Comparison of ENCODE assay signal across 10 mouse cellular contexts in the genomic region with DNA sequence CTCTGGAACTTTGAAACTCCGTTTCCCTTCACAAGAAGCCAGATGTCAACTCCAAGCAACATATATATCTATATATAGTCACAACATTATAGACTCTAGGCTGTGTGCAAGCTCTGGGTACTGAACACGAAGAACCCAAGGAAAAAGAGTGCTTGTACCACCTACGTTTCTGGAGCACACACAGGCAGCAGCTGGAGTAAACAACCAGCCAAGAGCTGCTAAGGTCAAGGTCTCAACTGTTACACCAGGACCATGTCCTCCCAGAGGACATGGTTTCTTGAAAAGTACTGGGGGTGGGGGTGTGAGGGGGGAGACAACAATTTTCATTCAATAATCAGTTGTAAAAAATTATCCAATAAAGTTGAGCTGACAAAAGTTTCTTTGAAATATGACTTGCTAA. TPM values are rescaled to one million over a fixed set of nuclear protein-coding genes. Genes with fewer than 3 reads are reported as not detected.
DNase-seq lines count a peak whose midpoint lies in the region; ATAC-seq and TF ChIP-seq lines count a peak whose summit lies in the region.
"Had no signal": no experiment of that assay in that cellular context is flagged by ENCODE, and none has a peak within 500 bp of the region (broad histone marks: within the 10 kb centered on the region; RNA-seq: fewer than 3 reads in every experiment).

No protein-coding gene starts in this region.

- intact Hi-C loops in heart, postnatal 36 days (cut with DNase I): loop anchor here (1.0 to 5.0 kb wide), 2 partner anchors 21 to 104 kb away; no protein-coding TSS in a partner anchor

- no peak for TF ChIP-seq POLR2A in kidney, adult 2 months (IDR thresholded peaks at IDR 0.05; ENCODE audit: low read depth, low read length)

- DNase-seq in kidney, adult 2 months: peak; percentile 52
- no peak for DNase-seq in embryonic facial prominence, embryonic 14.5 days (ENCODE audit: low spot score)
- no peak for DNase-seq in hindbrain, postnatal 0 days (ENCODE audit: low spot score)
- no peak for DNase-seq in heart, postnatal 36 days
- no peak for DNase-seq in right cerebral cortex, postnatal 14 days
- DNase-seq: gastrocnemius, postnatal 36 days; left cerebral cortex, postnatal 4 days had no signal

- H3K36me3 ChIP-seq in kidney, adult 2 months (ENCODE audit: control insufficient read depth, insufficient read depth, low read length): no peaks in the 10 kb centered on the region
- no peaks in the 10 kb centered on the region for H3K36me3 ChIP-seq in kidney, embryonic 15.5 days
- H3K36me3 ChIP-seq in embryonic facial prominence, embryonic 14.5 days (ENCODE audit: control insufficient read depth, insufficient read depth, low read length): 0 out of 2 replicates have a peak, but pooled peaks cover 4% of the 10 kb centered on the region
- H3K36me3 ChIP-seq in hindbrain, postnatal 0 days (ENCODE audit: insufficient read depth, low read length): no peaks in the 10 kb centered on the region
- no peaks in the 10 kb centered on the region for H3K36me3 ChIP-seq in midbrain, embryonic 15.5 days (replicated peaks)
- H3K36me3 ChIP-seq in intestine, embryonic 16.5 days (ENCODE audit: control insufficient read depth, insufficient read depth, low read length): no peaks in the 10 kb centered on the region

- WGBS in kidney, adult 2 months: 27% methylated on average over 3 of the region's 3 CpGs
- WGBS in kidney, embryonic 15.5 days: 33% methylated on average over 3 of the region's 3 CpGs
- 21% methylated on average over 3 of the region's 3 CpGs for WGBS in embryonic facial prominence, embryonic 14.5 days
- 30% methylated on average over 3 of the region's 3 CpGs for WGBS in hindbrain, postnatal 0 days
- WGBS in midbrain, embryonic 15.5 days: 44% methylated on average over 3 of the region's 3 CpGs
- 30% methylated on average over 3 of the region's 3 CpGs for WGBS in intestine, embryonic 16.5 days

- H3K9me3 ChIP-seq in kidney, embryonic 15.5 days (replicated peaks): 0 out of 2 replicates have a peak, but pooled peaks cover 2% of the 10 kb centered on the region
- H3K9me3 ChIP-seq in embryonic facial prominence, embryonic 14.5 days (ENCODE audit: control insufficient read depth, low read length): peaks cover 8% of the 10 kb centered on the region; the same call in 1 of the 2 replicates
- H3K9me3 ChIP-seq in hindbrain, postnatal 0 days (ENCODE audit: low read length): no peaks in the 10 kb centered on the region
- H3K9me3 ChIP-seq in midbrain, embryonic 15.5 days: no peaks in the 10 kb centered on the region
- H3K9me3 ChIP-seq in intestine, embryonic 16.5 days (ENCODE audit: control insufficient read depth, low read length): peaks cover 6% of the 10 kb centered on the region; the same call in 1 of the 2 replicates

- H3K4me2 ChIP-seq in kidney, embryonic 15.5 days: no peak overlapping the region
- peak overlapping the region; percentile 32 for H3K4me2 ChIP-seq in embryonic facial prominence, embryonic 14.5 days (ENCODE audit: low read depth, low read length)
- peak overlapping the region; percentile 99 for H3K4me2 ChIP-seq in hindbrain, postnatal 0 days (ENCODE audit: low read depth, low read length)
- H3K4me2 ChIP-seq in midbrain, embryonic 15.5 days: peak overlapping the region; percentile 88
- no peak overlapping the region for H3K4me2 ChIP-seq in intestine, embryonic 16.5 days (ENCODE audit: low read depth, low read length)

- H3K9ac ChIP-seq in kidney, embryonic 15.5 days: no peak overlapping the region
- no peak overlapping the region for H3K9ac ChIP-seq in embryonic facial prominence, embryonic 14.5 days (ENCODE audit: low read depth, low read length)
- H3K9ac ChIP-seq in hindbrain, postnatal 0 days (replicated peaks; ENCODE audit: low read length): no peak overlapping the region
- H3K9ac ChIP-seq in midbrain, embryonic 15.5 days: no peak overlapping the region
- H3K9ac ChIP-seq in intestine, embryonic 16.5 days (ENCODE audit: low read depth, low read length): no peak overlapping the region

- H3K4me3 ChIP-seq in kidney, adult 2 months (ENCODE audit: insufficient read depth, low read depth, low read length): no peak overlapping the region
- H3K4me3 ChIP-seq in kidney, embryonic 15.5 days (replicated peaks): no peak overlapping the region
- H3K4me3 ChIP-seq in embryonic facial prominence, embryonic 14.5 days (ENCODE audit: low read depth, low read length): peak overlapping the region; percentile 6; the same call in 1 of the 2 replicates
- no peak overlapping the region for H3K4me3 ChIP-seq in hindbrain, postnatal 0 days (ENCODE audit: low read length)
- 0 out of 2 replicates have a peak overlapping the region, but pooled peaks have one; percentile 8 for H3K4me3 ChIP-seq in midbrain, embryonic 15.5 days
- no peak overlapping the region for H3K4me3 ChIP-seq in intestine, embryonic 16.5 days (ENCODE audit: low read length)

- H3K27ac ChIP-seq in kidney, adult 2 months (ENCODE audit: insufficient read depth, low read depth, low read length): peak overlapping the region; percentile 70
- no peak overlapping the region for H3K27ac ChIP-seq in kidney, embryonic 15.5 days
- H3K27ac ChIP-seq in embryonic facial prominence, embryonic 14.5 days (replicated peaks; ENCODE audit: low read depth, low read length): peak overlapping the region; percentile 29; the same call in 1 of the 2 replicates
- no peak overlapping the region for H3K27ac ChIP-seq in hindbrain, postnatal 0 days
- no peak overlapping the region for H3K27ac ChIP-seq in midbrain, embryonic 15.5 days
- H3K27ac ChIP-seq in intestine, embryonic 16.5 days (ENCODE audit: low read length): no peak overlapping the region

- TF ChIP-seq CTCF in kidney, adult 2 months (conservative IDR thresholded peaks at IDR 0.05; ENCODE audit: insufficient read depth, insufficient read length, low read depth, low read length): no peak
- no peak for TF ChIP-seq CTCF in hindbrain, postnatal 0 days (IDR thresholded peaks at IDR 0.05; ENCODE audit: low read depth)

- no peaks in the 10 kb centered on the region for H3K27me3 ChIP-seq in kidney, adult 2 months (replicated peaks; ENCODE audit: control insufficient read depth, insufficient read depth, low read length)
- no peaks in the 10 kb centered on the region for H3K27me3 ChIP-seq in kidney, embryonic 15.5 days
- no peaks in the 10 kb centered on the region for H3K27me3 ChIP-seq in embryonic facial prominence, embryonic 14.5 days (replicated peaks; ENCODE audit: control insufficient read depth, insufficient read depth, low read length)
- no peaks in the 10 kb centered on the region for H3K27me3 ChIP-seq in hindbrain, postnatal 0 days (ENCODE audit: insufficient read depth, low read length)
- H3K27me3 ChIP-seq in midbrain, embryonic 15.5 days (replicated peaks): no peaks in the 10 kb centered on the region
- H3K27me3 ChIP-seq in intestine, embryonic 16.5 days (replicated peaks; ENCODE audit: control insufficient read depth, insufficient read depth, low read length): no peaks in the 10 kb centered on the region

- 0 out of 2 replicates have a peak, but pooled peaks cover 7% of the 10 kb centered on the region for H3K4me1 ChIP-seq in kidney, adult 2 months (ENCODE audit: control insufficient read depth, insufficient read depth, low read length)
- peaks cover 26% of the 10 kb centered on the region for H3K4me1 ChIP-seq in kidney, embryonic 15.5 days
- peaks cover 7% of the 10 kb centered on the region for H3K4me1 ChIP-seq in embryonic facial prominence, embryonic 14.5 days (ENCODE audit: control insufficient read depth, insufficient read depth, low read length)
- no peaks in the 10 kb centered on the region for H3K4me1 ChIP-seq in hindbrain, postnatal 0 days (ENCODE audit: insufficient read depth, low read length)
- peaks cover 29% of the 10 kb centered on the region for H3K4me1 ChIP-seq in midbrain, embryonic 15.5 days
- peaks cover 12% of the 10 kb centered on the region for H3K4me1 ChIP-seq in intestine, embryonic 16.5 days (ENCODE audit: control insufficient read depth, insufficient read depth, low read length)

- ATAC-seq in kidney, embryonic 15.5 days (replicated peaks; ENCODE audit: low FRiP score): no peak
- no peak for ATAC-seq in embryonic facial prominence, embryonic 14.5 days (ENCODE audit: low read depth)
- no peak for ATAC-seq in hindbrain, postnatal 0 days
- ATAC-seq in midbrain, embryonic 15.5 days (replicated peaks): no peak
- ATAC-seq in intestine, embryonic 16.5 days: no peak

RNA-seq across cellular contexts. Expression of gene Klf12, which starts 2.7 kb away (rescaled TPM):
- polyA plus RNA-seq in kidney, adult 2 months (2012; rRNA removed): 10.4 and 11.0 TPM in 2 replicates
- polyA plus RNA-seq in kidney, embryonic 15.5 days (2015; fragmentation: Nextera tagmentation; extraction: Ambion mirVana): 11.3 and 13.2 TPM in 2 replicates
- 16.4 and 17.7 TPM in 2 replicates for polyA plus RNA-seq in embryonic facial prominence, embryonic 14.5 days (2014; fragmentation: Nextera tagmentation; extraction: Ambion mirVana)
- 43.2 TPM in 2 replicates for total RNA-seq in hindbrain, postnatal 0 days (2014; rRNA removed)
- polyA plus RNA-seq in hindbrain, postnatal 0 days (2015; fragmentation: Nextera tagmentation; extraction: Ambion mirVana): 19.5 and 21.1 TPM in 2 replicates
- 59.9 and 61.3 TPM in 2 replicates for polyA plus RNA-seq in midbrain, embryonic 15.5 days (2015; fragmentation: Nextera tagmentation; extraction: Ambion mirVana)
- polyA plus RNA-seq in intestine, embryonic 16.5 days (2015; fragmentation: Nextera tagmentation; extraction: Ambion mirVana): 8.0 and 8.6 TPM in 2 replicates
- total RNA-seq in heart, postnatal 36 days (2021): 10 to 100 TPM; 15.3 to 19.9 TPM

Comparison
In these comparisons a context has a peak if more than half of its experiments do, and no peak if none do; other contexts are left out.
1. H3K27ac ChIP-seq: peak in kidney, adult 2 months (single experiment) and embryonic facial prominence, embryonic 14.5 days (single experiment); none in kidney, embryonic 15.5 days (single experiment), hindbrain, postnatal 0 days (single experiment), midbrain, embryonic 15.5 days (single experiment) and intestine, embryonic 16.5 days (single experiment).
2. H3K4me3 ChIP-seq: peak in embryonic facial prominence, embryonic 14.5 days (single experiment) and midbrain, embryonic 15.5 days (single experiment); none in kidney, adult 2 months (single experiment), kidney, embryonic 15.5 days (single experiment), hindbrain, postnatal 0 days (single experiment) and intestine, embryonic 16.5 days (single experiment).
3. H3K4me2 ChIP-seq: peak in embryonic facial prominence, embryonic 14.5 days (single experiment), hindbrain, postnatal 0 days (single experiment) and midbrain, embryonic 15.5 days (single experiment); none in kidney, embryonic 15.5 days (single experiment) and intestine, embryonic 16.5 days (single experiment).